Mouse (Mus musculus) lung, adult 2 months (tissue): ENCODE measurements around the gene Oaz1.

Experiments used
- CTCF ChIP-seq: fragments of 200-500 bp; IDR thresholded peaks from 2 replicates; pipeline ENCODE4 v1.5.1; 2011; ENCODE audit warnings: mild to moderate bottlenecking, low read length, control low read depth; ENCODE audit not compliant: insufficient read depth
- POLR2A ChIP-seq: fragments of 200-500 bp; IDR thresholded peaks from 2 replicates; pipeline ENCODE4 v1.6.1; 2011; ENCODE audit warnings: low read depth, mild to moderate bottlenecking, control low read depth, low read length, borderline replicate concordance; ENCODE audit errors: extremely low read depth

GRCm38 (mm10) chr10:80876028-80876427 lies 49.6 kb downstream of the Oaz1 start:
- TF ChIP-seq POLR2A, result no peak
- TF ChIP-seq CTCF, result peak; percentile 62
